Mouse (Mus musculus): ENCODE measurements around the gene Cnnm4. TPM values are rescaled to one million over a fixed set of nuclear protein-coding genes. Genes with fewer than 3 reads are reported as not detected.
A peak's percentile ranks its signal among the peaks of the same experiment; 100 is the strongest.

Gene Cnnm4
- polyA plus RNA-seq, 1 experiment, result 0.27 TPM

GRCm38 (mm10) chr1:36469811-36470444 lies 1.5 kb upstream of the Cnnm4 start:
- TF ChIP-seq GATA1 (IDR thresholded peaks at IDR 0.05; ENCODE audit: low read length) (no peak), TAL1 (IDR thresholded peaks at IDR 0.05; ENCODE audit: low read length) (no peak)
- Histone ChIP-seq H3K4me1 (ENCODE audit: control insufficient read depth) (peaks cover 49% of the 10 kb centered on the region), H3K36me3 (ENCODE audit: control insufficient read depth) (no peaks in the 10 kb centered on the region), H3K9me3 (ENCODE audit: control insufficient read depth, low read length) (no peaks in the 10 kb centered on the region), H3K27me3 (ENCODE audit: control insufficient read depth) (peaks cover 27% of the 10 kb centered on the region), H3K4me3 (replicated peaks) (no peak overlapping the region)

GRCm38 (mm10) chr1:36472106-36472440 lies 653 bp downstream of the Cnnm4 start:
- Histone ChIP-seq H3K36me3 (ENCODE audit: control insufficient read depth) (no peaks in the 10 kb centered on the region), H3K4me1 (ENCODE audit: control insufficient read depth) (peaks cover 54% of the 10 kb centered on the region), H3K9me3 (ENCODE audit: control insufficient read depth, low read length) (no peaks in the 10 kb centered on the region), H3K27me3 (ENCODE audit: control insufficient read depth) (peaks cover 27% of the 10 kb centered on the region), H3K4me3 (replicated peaks) (peak overlapping the region; percentile 67)
- TF ChIP-seq TAL1 (IDR thresholded peaks at IDR 0.05; ENCODE audit: low read length) (no peak), GATA1 (IDR thresholded peaks at IDR 0.05; ENCODE audit: low read length) (no peak)

- Histone ChIP-seq H3K36me3 (ENCODE audit: control insufficient read depth) (no peaks in the 10 kb centered on the region), H3K4me1 (ENCODE audit: control insufficient read depth) (peaks cover 52% of the 10 kb centered on the region), H3K27me3 (ENCODE audit: control insufficient read depth) (peaks cover 27% of the 10 kb centered on the region), H3K4me3 (replicated peaks) (peak overlapping the region; percentile 10), H3K9me3 (ENCODE audit: control insufficient read depth, low read length) (no peaks in the 10 kb centered on the region)
- TF ChIP-seq TAL1 (IDR thresholded peaks at IDR 0.05; ENCODE audit: low read length) (no peak), GATA1 (IDR thresholded peaks at IDR 0.05; ENCODE audit: low read length) (no peak)
Measured at GRCm38 (mm10) chr1:36473211-36473780, 1.9 kb downstream of the Cnnm4 start.

GRCm38 (mm10) chr1:36474646-36475045 lies 3.2 kb downstream of the Cnnm4 start:
- no peaks in the 10 kb centered on the region for H3K9me3 ChIP-seq (ENCODE audit: control insufficient read depth, low read length)
- TF ChIP-seq GATA1 (IDR thresholded peaks at IDR 0.05; ENCODE audit: low read length) (no peak), TAL1 (IDR thresholded peaks at IDR 0.05; ENCODE audit: low read length) (no peak)
- peaks cover 52% of the 10 kb centered on the region for H3K4me1 ChIP-seq (ENCODE audit: control insufficient read depth)
- H3K36me3 ChIP-seq (ENCODE audit: control insufficient read depth), result no peaks in the 10 kb centered on the region
- H3K4me3 ChIP-seq (replicated peaks), result no peak overlapping the region
- H3K27me3 ChIP-seq (ENCODE audit: control insufficient read depth), result peaks cover 27% of the 10 kb centered on the region

- Histone ChIP-seq H3K27me3 (ENCODE audit: control insufficient read depth) (peaks cover 27% of the 10 kb centered on the region), H3K4me1 (ENCODE audit: control insufficient read depth) (peaks cover 45% of the 10 kb centered on the region), H3K9me3 (ENCODE audit: control insufficient read depth, low read length) (no peaks in the 10 kb centered on the region), H3K36me3 (ENCODE audit: control insufficient read depth) (no peaks in the 10 kb centered on the region), H3K4me3 (replicated peaks) (no peak overlapping the region)
- TF ChIP-seq TAL1 (IDR thresholded peaks at IDR 0.05; ENCODE audit: low read length), result no peak
Measured at GRCm38 (mm10) chr1:36475480-36476110, 4.2 kb downstream of the Cnnm4 start.

GRCm38 (mm10) chr1:36476426-36476825 lies 5.0 kb downstream of the Cnnm4 start:
- Histone ChIP-seq H3K36me3 (ENCODE audit: control insufficient read depth) (no peaks in the 10 kb centered on the region), H3K9me3 (ENCODE audit: control insufficient read depth, low read length) (no peaks in the 10 kb centered on the region), H3K4me3 (replicated peaks) (no peak overlapping the region), H3K27me3 (ENCODE audit: control insufficient read depth) (peaks cover 27% of the 10 kb centered on the region), H3K4me1 (ENCODE audit: control insufficient read depth) (peaks cover 39% of the 10 kb centered on the region)
- TF ChIP-seq TAL1 (IDR thresholded peaks at IDR 0.05; ENCODE audit: low read length), result no peak
- TF ChIP-seq GATA1 (IDR thresholded peaks at IDR 0.05; ENCODE audit: low read length), result no peak

- TF ChIP-seq GATA1 (IDR thresholded peaks at IDR 0.05; ENCODE audit: low read length) (no peak), TAL1 (IDR thresholded peaks at IDR 0.05; ENCODE audit: low read length) (no peak)
- Histone ChIP-seq H3K9me3 (ENCODE audit: control insufficient read depth, low read length) (no peaks in the 10 kb centered on the region), H3K27me3 (ENCODE audit: control insufficient read depth) (peaks cover 9% of the 10 kb centered on the region), H3K4me1 (ENCODE audit: control insufficient read depth) (peaks cover 24% of the 10 kb centered on the region), H3K36me3 (ENCODE audit: control insufficient read depth) (no peaks in the 10 kb centered on the region), H3K4me3 (replicated peaks) (no peak overlapping the region)
Measured at GRCm38 (mm10) chr1:36478343-36478795, 6.9 kb downstream of the Cnnm4 start.

GRCm38 (mm10) chr1:36479903-36480899 lies 8.8 kb downstream of the Cnnm4 start:
- TF ChIP-seq TAL1 (IDR thresholded peaks at IDR 0.05; ENCODE audit: low read length) (no peak), GATA1 (IDR thresholded peaks at IDR 0.05; ENCODE audit: low read length) (no peak)
- H3K4me3 ChIP-seq (replicated peaks), result no peak overlapping the region
- H3K27me3 ChIP-seq (ENCODE audit: control insufficient read depth), result no peaks in the 10 kb centered on the region
- H3K36me3 ChIP-seq (ENCODE audit: control insufficient read depth), result no peaks in the 10 kb centered on the region
- no peaks in the 10 kb centered on the region for H3K9me3 ChIP-seq (ENCODE audit: control insufficient read depth, low read length)
- peaks cover 11% of the 10 kb centered on the region for H3K4me1 ChIP-seq (ENCODE audit: control insufficient read depth)
